Mouse (Mus musculus) heart, adult 18-20 months (tissue): ENCODE results near the gene Sp100. TPM values are rescaled to one million over a fixed set of nuclear protein-coding genes. Genes with fewer than 3 reads are reported as not detected.
A peak's percentile ranks its signal among the peaks of the same experiment; 100 is the strongest.

Source experiments
- DNase-seq, 2 experiments: peaks; one replicate each; pipeline ENCODE4 v3.0.0; 2021 to 2022; ENCODE audit warnings: mixed read lengths in 1 of 2
- microRNA-seq, 2 experiments: library from miRNA; unstranded; fragments of <30 nt; microRNA quantifications; one replicate each; pipeline ENCODE4 v1.2.0; 2022
- total RNA-seq, 2 experiments: library from RNA; stranded (reverse); gene quantifications; 2 replicates each; pipeline ENCODE4 v1.2.3; 2021

The Sp100 gene
- total RNA-seq, 2 experiments from 2014 or later: 19.6 to 20.4 TPM

DNA sequence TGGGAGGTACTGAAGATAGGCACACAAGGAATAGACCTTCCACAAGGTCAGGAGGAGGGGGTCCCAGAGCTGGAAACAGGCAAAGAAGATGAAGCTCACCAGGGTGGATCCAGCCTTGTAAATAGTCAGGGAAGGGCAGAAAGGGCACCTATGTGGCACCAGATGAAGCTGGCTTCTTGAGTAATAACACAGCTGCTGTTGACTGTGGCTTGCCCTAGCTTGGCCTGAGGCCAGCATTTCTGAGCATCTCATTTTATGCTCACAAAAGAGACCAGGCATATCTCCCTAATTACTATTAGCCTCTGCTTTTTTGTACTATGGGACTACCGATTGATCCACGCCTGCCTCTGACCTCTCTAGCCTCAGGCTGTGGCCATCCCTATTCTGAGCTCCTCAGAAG, 100.0 kb downstream of the Sp100 start:
- DNase-seq: no peak

DNA sequence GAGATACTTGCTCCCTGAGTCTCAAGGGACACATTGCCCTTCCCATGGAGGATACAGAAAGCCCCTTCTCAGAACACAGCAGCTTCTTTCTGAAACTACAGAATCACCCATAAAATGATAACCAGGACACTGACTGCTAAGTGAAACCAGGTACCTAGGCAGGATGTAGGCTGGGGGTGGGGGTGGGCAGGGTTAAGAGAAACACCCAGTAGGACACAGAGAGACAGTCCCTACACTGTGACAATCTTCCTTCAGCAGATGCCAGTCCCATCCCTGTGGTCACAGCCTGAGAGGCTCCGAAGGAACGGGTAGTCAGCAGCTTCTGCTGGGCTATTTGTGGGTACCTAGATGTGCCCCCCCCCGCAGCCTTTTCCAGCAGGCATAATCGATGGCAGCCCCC, 100.9 kb downstream of the Sp100 start:
- no peak for DNase-seq

DNA sequence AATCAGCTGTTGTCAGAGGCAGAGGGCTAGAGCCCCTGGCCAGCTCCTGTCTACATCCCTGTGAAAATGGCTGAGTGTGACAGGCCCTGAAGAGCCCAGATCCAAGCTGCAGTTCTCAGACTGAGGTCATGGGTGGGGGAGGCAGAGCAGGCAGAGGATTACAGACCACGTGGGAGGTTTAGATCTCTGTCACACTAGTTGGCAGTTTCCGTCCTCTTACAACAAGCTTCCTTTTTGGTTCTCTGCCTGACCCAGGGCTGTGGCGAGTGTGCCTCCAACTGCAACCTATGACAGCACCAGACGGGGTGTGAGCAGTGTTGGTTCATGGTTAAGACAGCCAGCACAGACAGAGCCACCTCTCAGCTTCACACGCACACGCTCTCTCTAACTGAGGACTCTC, 101.7 kb downstream of the Sp100 start:
- peak; percentile 43 to 68 for DNase-seq

DNA sequence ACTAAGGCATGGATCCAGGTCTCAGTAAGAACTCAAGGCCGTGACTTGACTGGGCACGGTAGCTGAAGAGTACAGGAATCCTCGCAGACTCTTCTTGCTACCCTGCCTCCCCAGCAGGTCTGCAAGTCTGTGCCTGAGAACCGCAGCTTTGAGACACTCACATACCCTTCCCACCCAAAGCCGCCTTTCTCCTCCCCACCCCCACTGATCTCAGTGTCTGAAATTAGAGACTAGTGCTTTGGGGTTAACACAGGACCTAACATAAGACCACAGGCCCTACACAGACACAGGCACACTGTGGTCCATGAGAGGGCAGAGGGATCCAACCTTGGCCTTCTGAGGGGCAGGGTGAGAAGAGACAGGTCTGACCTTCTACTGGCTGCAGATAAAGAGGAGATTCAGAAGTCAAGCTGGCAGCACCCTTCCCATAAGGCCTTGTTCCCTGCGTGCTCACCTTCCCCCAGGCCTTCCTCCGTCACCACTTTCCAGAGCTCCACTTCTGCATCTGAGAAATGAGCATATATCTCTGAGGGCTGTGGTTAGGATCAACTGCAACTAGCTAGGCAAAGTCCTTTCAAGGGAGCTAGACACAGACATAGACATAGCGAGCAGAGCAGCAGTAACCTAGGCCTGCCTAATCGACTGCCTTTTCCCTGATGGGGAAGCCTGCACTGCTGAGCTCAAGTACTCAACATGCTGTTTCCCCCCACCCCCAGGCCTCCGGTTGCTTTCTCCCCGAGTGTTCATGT, 102.3 kb downstream of the Sp100 start:
- no peak for DNase-seq

DNA sequence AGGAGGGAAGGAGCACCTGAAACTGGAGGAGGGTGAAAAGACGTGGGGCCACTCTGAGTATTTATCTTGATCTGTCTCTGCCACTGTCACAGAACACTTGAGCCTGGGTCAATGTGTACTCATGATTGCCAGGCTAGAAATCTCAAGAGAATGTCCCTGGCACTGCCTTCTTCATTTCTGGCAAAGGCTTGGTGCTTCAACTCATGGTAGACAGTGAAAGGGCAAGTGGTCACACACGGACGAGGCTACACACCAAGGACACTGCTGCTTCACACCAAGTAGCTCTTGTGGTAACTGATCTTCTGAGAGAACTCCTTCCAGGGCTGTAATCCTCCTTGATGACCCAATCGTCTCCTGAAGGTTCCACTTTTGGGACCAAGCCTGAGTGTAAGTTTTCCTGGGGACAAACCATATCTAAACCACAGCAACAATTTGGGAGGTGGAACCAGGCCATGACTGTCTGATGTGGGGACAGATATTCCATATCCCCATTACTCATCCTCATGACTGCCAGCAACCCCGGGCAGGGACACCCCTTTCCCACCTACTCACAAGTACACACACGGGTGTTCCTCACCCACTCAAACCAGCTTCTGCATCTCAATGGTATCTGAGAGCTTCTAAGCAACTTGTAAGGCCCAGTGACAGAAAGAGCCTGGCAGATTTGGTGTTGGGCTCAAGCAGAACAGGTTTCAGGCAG, 107.9 kb downstream of the Sp100 start:
- DNase-seq: no peak

DNA sequence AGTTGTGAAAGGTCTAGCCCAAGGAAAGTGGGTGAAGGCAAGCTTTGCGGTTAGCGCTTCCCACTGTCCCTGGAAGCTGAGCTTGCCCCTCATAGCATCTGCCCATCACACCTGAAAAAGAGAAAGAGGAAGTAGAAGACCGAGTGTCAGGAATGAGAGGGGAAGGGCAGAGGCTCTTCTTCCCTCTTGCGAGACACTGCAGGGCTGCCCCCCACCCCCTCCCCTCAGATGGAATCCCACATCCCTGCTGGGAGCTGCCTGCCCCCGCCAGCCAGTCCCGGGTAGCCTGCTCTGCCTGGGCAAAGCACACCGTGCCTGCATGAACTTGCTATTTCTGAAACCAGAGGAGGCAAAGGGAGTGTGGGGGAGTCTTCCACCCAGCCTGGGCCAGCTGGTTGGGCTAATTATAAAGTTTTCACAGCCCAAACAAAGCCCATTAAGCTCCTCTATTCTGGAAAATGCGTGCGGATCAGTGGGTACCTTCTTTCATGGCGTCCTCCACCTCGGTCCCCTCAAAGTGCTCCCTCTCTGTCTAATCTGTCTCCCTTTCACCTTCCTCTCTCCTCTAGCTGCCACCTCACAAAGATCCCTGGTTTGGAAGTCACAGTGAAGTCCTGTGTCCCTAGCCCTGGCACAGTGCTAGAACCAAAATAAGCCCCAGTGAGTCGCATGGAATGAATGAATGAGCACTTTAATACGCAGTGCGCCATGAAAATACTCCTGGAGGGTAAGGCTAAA, 108.6 kb downstream of the Sp100 start:
- peak; percentile 27 to 56 for DNase-seq

DNA sequence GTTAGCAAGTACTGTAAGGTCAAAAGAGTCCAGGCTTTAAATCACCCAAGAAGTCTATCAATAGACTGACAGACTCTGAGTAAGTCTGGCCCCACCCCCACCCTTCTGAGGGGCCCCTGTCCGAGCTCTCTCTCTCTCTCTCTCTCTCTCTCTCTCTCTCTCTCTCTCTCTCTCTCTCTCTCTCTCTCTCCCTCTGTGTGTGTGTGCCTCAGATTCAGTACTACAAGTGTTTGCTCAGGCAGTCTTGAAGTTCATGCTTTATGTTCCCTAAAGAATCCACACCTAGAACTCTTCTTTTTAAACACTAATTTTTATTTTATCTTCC, 109.1 kb downstream of the Sp100 start:
- no peak for DNase-seq

Small RNA genes within 50 kb of the gene (microRNA-seq; reads per million reads assigned to microRNA genes)
- 0 to 0.38 reads per million in 2 experiments for gene Mir8096

Other genes starting within 250 kb of the Sp100 start
- gene G530012D18Rik, start 74.3 kb upstream of the Sp100 start, total RNA-seq: not detected
- gene Sp110, start 51.2 kb upstream of the Sp100 start, total RNA-seq: 1 to 10 TPM; 2.8 to 4.3 TPM
- gene Sp140, start 49.6 kb upstream of the Sp100 start, total RNA-seq: 1 to 10 TPM; 3.3 to 4.0 TPM
- under 1 TPM; 0.65 to 0.82 TPM for gene A630001G21Rik, start 128.7 kb downstream of the Sp100 start, total RNA-seq
- gene Cab39, start 143.5 kb downstream of the Sp100 start, total RNA-seq: 100 to 1,000 TPM; 118 to 119 TPM
- gene Itm2c, start 244.3 kb downstream of the Sp100 start, total RNA-seq: 10 to 100 TPM; 57.1 to 65.4 TPM